20 mouse cellular contexts compared by ENCODE assay signal in the genomic region with DNA sequence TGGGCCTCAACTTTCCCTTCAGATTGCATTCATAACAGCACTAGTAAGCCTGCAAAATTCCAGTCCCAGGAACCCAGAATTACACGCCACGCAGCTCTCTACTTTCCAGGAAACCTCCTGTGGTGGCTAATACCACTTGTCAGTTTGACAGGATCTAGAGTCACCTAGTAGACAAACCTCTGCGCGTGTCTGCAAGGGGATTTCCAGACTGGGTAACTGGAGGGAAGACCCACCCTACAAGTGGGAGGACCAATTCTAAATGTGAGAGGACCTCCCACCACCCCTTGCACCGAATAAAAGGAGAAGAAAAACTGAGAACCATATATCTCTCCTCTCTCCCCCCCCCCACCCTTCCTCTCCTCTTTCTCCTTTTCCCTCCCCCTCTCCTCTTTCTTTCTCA. TPM values are rescaled to one million over a fixed set of nuclear protein-coding genes. Genes with fewer than 3 reads are reported as not detected.
DNase-seq lines count a peak whose midpoint lies in the region; TF ChIP-seq lines count a peak whose summit lies in the region.
"Had no signal": no experiment of that assay in that cellular context is flagged by ENCODE, and none has a peak within 500 bp of the region (broad histone marks: within the 10 kb centered on the region; RNA-seq: fewer than 3 reads in every experiment).

No protein-coding gene starts in this region.

- TF ChIP-seq RAD21 in CH12.LX (IDR thresholded peaks at IDR 0.05; ENCODE audit: low read depth, low read length), result no peak

- H3K27ac ChIP-seq in CH12.LX (ENCODE audit: insufficient read depth, low read depth), result no peak overlapping the region
- H3K27ac ChIP-seq: embryonic facial prominence, embryonic 10.5 days; embryonic facial prominence, embryonic 12.5 days; forebrain, embryonic 13.5 days; forebrain, embryonic 15.5 days had no signal

- DNase-seq in A20 (ENCODE audit: low read depth, low spot score) (peak; percentile 27), CH12.LX (ENCODE audit: extremely low read depth) (peak; percentile 71)
- DNase-seq in induced T-regulatory cell, adult 2 months (ENCODE audit: low read depth), result peak; percentile 40
- DNase-seq in splenic B cell, adult 2 months (ENCODE audit: low read depth, low spot score), result peak; percentile 4
- DNase-seq in right cerebral cortex, postnatal 25 days, result no peak
- DNase-seq in heart, postnatal 25 days (ENCODE audit: low spot score), result no peak
- DNase-seq in gastrocnemius, postnatal 25 days, result no peak
- DNase-seq: adrenal gland, adult 8-10 months; cerebellum, adult 11-12 months; cerebellum, adult 2 months; cerebellum, adult 9-10 months; cerebellum, postnatal 25 days; forebrain, postnatal 0 days had no signal

- in situ Hi-C loops in CH12.LX (cut with MboI; ENCODE audit: low pct_ligation_motif_present, low pct_unique_long_range_greater_than_20kb, low sequenced_read_pairs), result no loop called here

- peak overlapping the region; percentile 42; the same call in 1 of the 2 replicates for H3K4me2 ChIP-seq in CH12.LX (ENCODE audit: insufficient read depth, low read depth, poor library complexity, severe bottlenecking)
- H3K4me2 ChIP-seq: embryonic facial prominence, embryonic 12.5 days; forebrain, embryonic 13.5 days; forebrain, embryonic 15.5 days had no signal

- TF ChIP-seq EP300 in CH12.LX (IDR thresholded peaks at IDR 0.05; ENCODE audit: low read length), result no peak

- H3K79me2 ChIP-seq in CH12.LX (replicated peaks; ENCODE audit: control insufficient read depth, extremely low read depth, insufficient read depth, poor library complexity, severe bottlenecking), result no peaks in the 10 kb centered on the region

- dilution Hi-C loops in CH12.LX (cut with MboI; ENCODE audit: extremely low pct_ligation_motif_present, extremely low pct_unique_long_range_greater_than_20kb, low sequenced_read_pairs), result no loop called here

- H3K9ac ChIP-seq in CH12.LX (ENCODE audit: insufficient read depth, low read depth), result no peak overlapping the region
- H3K9ac ChIP-seq: embryonic facial prominence, embryonic 12.5 days; forebrain, embryonic 13.5 days; forebrain, embryonic 15.5 days; forebrain, postnatal 0 days had no signal

- no peak for TF ChIP-seq POLR2A in CH12.LX (IDR thresholded peaks at IDR 0.05; ENCODE audit: low read depth, low read length)

- H3K36me3 ChIP-seq in CH12.LX (replicated peaks in 1 of 2; ENCODE audit: control insufficient read depth in 1 of 2, insufficient read depth in 1 of 2, low read length in 1 of 2), result no peaks in the 10 kb centered on the region
- no peaks in the 10 kb centered on the region for H3K36me3 ChIP-seq in splenic B cell, adult 2 months (ENCODE audit: control insufficient read depth, insufficient read depth, low read length, poor library complexity, severe bottlenecking)
- H3K36me3 ChIP-seq: embryonic facial prominence, embryonic 10.5 days; G1E had no signal

- H3K27me3 ChIP-seq in CH12.LX (replicated peaks), result no peaks in the 10 kb centered on the region
- H3K27me3 ChIP-seq in splenic B cell, adult 2 months (ENCODE audit: control insufficient read depth, insufficient read depth, low read length, poor library complexity, severe bottlenecking), result no peaks in the 10 kb centered on the region
- H3K27me3 ChIP-seq: embryonic facial prominence, embryonic 12.5 days; forebrain, embryonic 13.5 days; forebrain, embryonic 15.5 days; Patski had no signal

- no peak for TF ChIP-seq CTCF in CH12.LX (conservative IDR thresholded peaks at IDR 0.05 in 1 of 2, IDR thresholded peaks at IDR 0.05 in 1 of 2; ENCODE audit: low read depth in 2 of 2, low read length in 2 of 2)

- intact Hi-C loops in heart, postnatal 25 days (cut with DNase I), result no loop called here

- no peaks in the 10 kb centered on the region for H3K9me3 ChIP-seq in CH12.LX (replicated peaks; ENCODE audit: low read length)
- H3K9me3 ChIP-seq: embryonic facial prominence, embryonic 10.5 days; embryonic facial prominence, embryonic 12.5 days; forebrain, embryonic 13.5 days; forebrain, embryonic 15.5 days; G1E had no signal

- H3K4me3 ChIP-seq in CH12.LX (replicated peaks in 1 of 3; ENCODE audit: low read depth in 2 of 3, low read length in 2 of 3, poor library complexity in 1 of 3), result no peak overlapping the region
- H3K4me3 ChIP-seq: embryonic facial prominence, embryonic 10.5 days; embryonic facial prominence, embryonic 12.5 days; forebrain, embryonic 13.5 days; forebrain, embryonic 15.5 days had no signal

- H3K4me1 ChIP-seq in CH12.LX (ENCODE audit: control insufficient read depth in 1 of 2, insufficient read depth in 2 of 2), result peaks cover 0 to 46% of the 10 kb centered on the region in 2 experiments; a peak in 3 of 4 replicates
- H3K4me1 ChIP-seq: embryonic facial prominence, embryonic 12.5 days had no signal

TF ChIP-seq in CH12.LX, 34 proteins besides CTCF, POLR2A, EP300 and RAD21:
- 0 out of 2 replicates have a peak, but pooled peaks have one; percentile 25 for TF ChIP-seq MXI1 (IDR thresholded peaks at IDR 0.05; ENCODE audit: low read depth, low read length)
- TF ChIP-seq ETS1 (conservative IDR thresholded peaks at IDR 0.05; ENCODE audit: low read depth, low read length), result no peak
- no peak for TF ChIP-seq TBP (conservative IDR thresholded peaks at IDR 0.05; ENCODE audit: low read depth, low read length)

RNA-seq across cellular contexts. Expression of gene Pdgfa, which starts 49.5 kb away (rescaled TPM):
- total RNA-seq in CH12.LX (2012; rRNA removed), result 20.3 and 26.5 TPM in 2 replicates
- 24.4 and 30.7 TPM in 2 replicates for total RNA-seq in CH12.LX (2014; rRNA removed)
- polyA plus RNA-seq in CH12.LX (2012; ENCODE audit: insufficient read length, low read depth), result 22.2 and 27.5 TPM in 2 replicates
- 10 to 100 TPM; 23.3 to 27.2 TPM for total RNA-seq in heart, postnatal 25 days (2021)
- total RNA-seq in gastrocnemius, postnatal 25 days (2021), result 10 to 100 TPM; 22.2 to 22.3 TPM
- total RNA-seq: G1E had no signal
- polyA plus RNA-seq: activated CD4-positive, CD25-positive, alpha-beta regulatory T cell, adult 4 months; G1E had no signal

Comparison
In these comparisons a context has a peak if more than half of its experiments do, and no peak if none do; other contexts are left out.
1. DNase-seq: peak in A20 (single experiment), CH12.LX (single experiment), induced T-regulatory cell, adult 2 months (single experiment) and splenic B cell, adult 2 months (single experiment); none in right cerebral cortex, postnatal 25 days (single experiment), heart, postnatal 25 days (single experiment) and gastrocnemius, postnatal 25 days (single experiment).